Mouse (Mus musculus): ENCODE measurements around the gene Mrps36.

Mrps36 gene

GRCm38 (mm10) chr13:100750799-100751198, 6.3 kb upstream of the Mrps36 start:
- no peak for TF ChIP-seq GATA4 (IDR thresholded peaks at IDR 0.05; ENCODE audit: insufficient replicate concordance, low read length)

GRCm38 (mm10) chr13:100748638-100749037, 4.2 kb upstream of the Mrps36 start:
- no peak for TF ChIP-seq GATA4 (IDR thresholded peaks at IDR 0.05; ENCODE audit: insufficient replicate concordance, low read length)

GRCm38 (mm10) chr13:100746090-100746489, 1.6 kb upstream of the Mrps36 start:
- TF ChIP-seq GATA4 (IDR thresholded peaks at IDR 0.05; ENCODE audit: insufficient replicate concordance, low read length) = no peak

- no peak for TF ChIP-seq GATA4 (IDR thresholded peaks at IDR 0.05; ENCODE audit: insufficient replicate concordance, low read length)
Observed at GRCm38 (mm10) chr13:100743346-100744035, 968 bp downstream of the Mrps36 start.

GRCm38 (mm10) chr13:100742831-100743230, 1.6 kb downstream of the Mrps36 start:
- no peak for TF ChIP-seq GATA4 (IDR thresholded peaks at IDR 0.05; ENCODE audit: insufficient replicate concordance, low read length)

GRCm38 (mm10) chr13:100732756-100733155, 11.7 kb downstream of the Mrps36 start:
- no peak for TF ChIP-seq GATA4 (IDR thresholded peaks at IDR 0.05; ENCODE audit: insufficient replicate concordance, low read length)

- no peak for TF ChIP-seq GATA4 (IDR thresholded peaks at IDR 0.05; ENCODE audit: insufficient replicate concordance, low read length)
Observed at GRCm38 (mm10) chr13:100730861-100731176, 13.6 kb downstream of the Mrps36 start, which contains the start of gene Cdk7. TSS of gene Cdk7 (minus strand) at chr13:100730939.

- no peak for TF ChIP-seq GATA4 (IDR thresholded peaks at IDR 0.05; ENCODE audit: insufficient replicate concordance, low read length)
Observed at GRCm38 (mm10) chr13:100730153-100730860, 14.2 kb downstream of the Mrps36 start.

GRCm38 (mm10) chr13:100728086-100728485, 16.4 kb downstream of the Mrps36 start:
- no peak for TF ChIP-seq GATA4 (IDR thresholded peaks at IDR 0.05; ENCODE audit: insufficient replicate concordance, low read length)

- TF ChIP-seq GATA4 (IDR thresholded peaks at IDR 0.05; ENCODE audit: insufficient replicate concordance, low read length) = no peak
Observed at GRCm38 (mm10) chr13:100725194-100725593, 19.3 kb downstream of the Mrps36 start.

GRCm38 (mm10) chr13:100724051-100724754, 20.3 kb downstream of the Mrps36 start:
- no peak for TF ChIP-seq GATA4 (IDR thresholded peaks at IDR 0.05; ENCODE audit: insufficient replicate concordance, low read length)

- no peak for TF ChIP-seq GATA4 (IDR thresholded peaks at IDR 0.05; ENCODE audit: insufficient replicate concordance, low read length)
Observed at GRCm38 (mm10) chr13:100721656-100722055, 22.8 kb downstream of the Mrps36 start.

GRCm38 (mm10) chr13:100715467-100715866, 29.0 kb downstream of the Mrps36 start:
- no peak for TF ChIP-seq GATA4 (IDR thresholded peaks at IDR 0.05; ENCODE audit: insufficient replicate concordance, low read length)

- no peak for TF ChIP-seq GATA4 (IDR thresholded peaks at IDR 0.05; ENCODE audit: insufficient replicate concordance, low read length)
Observed at GRCm38 (mm10) chr13:100706206-100706605, 38.3 kb downstream of the Mrps36 start.

- TF ChIP-seq GATA4 (IDR thresholded peaks at IDR 0.05; ENCODE audit: insufficient replicate concordance, low read length) = no peak
Observed at GRCm38 (mm10) chr13:100703468-100703867, 41.0 kb downstream of the Mrps36 start.

GRCm38 (mm10) chr13:100698866-100699265, 45.6 kb downstream of the Mrps36 start:
- TF ChIP-seq GATA4 (IDR thresholded peaks at IDR 0.05; ENCODE audit: insufficient replicate concordance, low read length) = no peak
